Mouse (Mus musculus) thymus, postnatal 25 days (tissue): ENCODE measurements at regions not wholly inside any gene's neighbourhood (a gene's known extent, or its start where the extent isn't known, plus 50 kb on each side); places are given as distances from the start of the nearest gene placed in this dataset.

Experiments
- DNase-seq: peaks from one replicate; pipeline ENCODE4 v3.0.0; 2022

GRCm38 (mm10) chr7:83031101-83031500, 164.0 kb downstream of the Mex3b start:
- DNase-seq = no peak

DNA sequence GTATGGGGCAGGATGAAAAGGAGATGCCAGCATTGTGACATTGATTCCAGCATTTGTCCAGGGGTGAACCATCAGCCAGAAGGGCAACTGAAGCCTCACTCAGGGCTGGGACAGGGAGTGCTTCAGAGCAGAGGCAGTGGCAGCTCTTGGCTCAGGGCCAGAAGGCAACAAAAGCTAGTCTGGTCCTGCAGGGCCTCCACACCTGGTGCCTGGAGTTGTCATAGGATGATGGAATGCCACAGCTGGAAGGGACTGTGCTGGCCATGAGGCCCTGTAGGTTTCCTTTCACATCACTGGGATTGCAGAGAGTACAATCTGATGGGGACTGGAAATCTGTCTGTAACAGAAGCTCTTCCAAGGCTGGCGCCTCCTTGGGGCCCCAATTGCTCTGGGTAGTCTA, 164.9 kb downstream of the Mex3b start:
- DNase-seq = no peak

DNA sequence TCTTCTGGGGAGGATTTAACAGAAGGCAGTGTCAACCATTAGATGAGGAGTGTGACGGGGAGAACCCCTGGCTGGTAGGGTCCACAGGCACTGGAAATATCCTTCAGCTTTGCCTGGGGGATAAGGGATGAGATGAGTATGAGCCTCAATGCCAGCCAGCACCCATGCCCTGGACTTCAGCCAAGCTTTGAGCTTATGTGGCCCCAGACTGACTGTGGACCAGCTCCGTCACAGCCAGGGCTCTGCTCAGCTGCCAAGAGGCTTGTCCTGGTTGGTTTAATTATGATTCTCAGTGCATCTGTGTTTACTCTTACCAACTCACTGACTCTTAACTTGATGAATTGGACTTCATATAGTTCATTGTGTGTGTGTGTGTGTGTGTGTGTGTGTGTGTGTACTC, 165.8 kb downstream of the Mex3b start:
- no peak for DNase-seq

DNA sequence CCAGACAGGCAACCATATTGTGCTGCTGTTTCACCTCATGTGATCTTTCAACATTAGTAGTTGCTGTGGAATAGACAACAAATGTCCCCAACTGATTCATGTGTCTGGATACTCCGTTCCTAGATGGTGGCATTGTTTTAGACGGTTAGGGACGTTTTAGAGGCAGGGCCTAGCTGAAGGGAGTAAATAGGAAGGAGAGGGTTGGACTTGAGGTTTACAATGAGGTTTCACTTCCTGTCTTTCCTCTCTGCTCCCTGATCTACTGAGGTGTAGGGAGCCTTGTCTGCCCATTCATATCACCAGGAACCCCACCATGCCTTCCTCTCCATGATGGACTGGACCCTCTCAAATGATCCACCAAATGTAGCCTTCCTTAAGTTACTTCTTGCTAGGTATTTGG, 168.1 kb downstream of the Mex3b start:
- no peak for DNase-seq

- no peak for DNase-seq
Observed at GRCm38 (mm10) chr7:83036397-83036796, 169.3 kb downstream of the Mex3b start.

DNA sequence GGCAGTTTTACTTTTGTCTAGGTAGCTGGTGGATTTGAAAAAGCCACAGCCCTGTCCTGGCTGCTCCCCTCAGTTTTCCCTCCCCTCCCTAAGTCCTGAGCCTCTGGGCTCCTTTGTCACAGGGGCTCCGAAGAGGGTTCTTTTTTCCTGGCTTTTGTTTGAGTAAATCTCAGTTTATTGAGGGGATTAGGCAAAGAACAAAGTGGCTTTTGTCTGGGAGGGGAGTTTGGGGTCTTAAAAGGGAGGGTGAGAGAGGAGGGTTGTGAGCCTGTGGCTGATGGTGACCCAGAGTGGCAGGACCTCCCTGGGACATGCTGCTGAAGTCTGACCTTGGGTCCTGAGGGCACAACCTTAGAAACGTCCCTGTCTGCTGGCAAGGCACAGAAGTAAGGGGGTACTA, 170.0 kb downstream of the Mex3b start:
- no peak for DNase-seq

GRCm38 (mm10) chr7:83037714-83038113, 170.6 kb downstream of the Mex3b start:
- DNase-seq = no peak

- DNase-seq = no peak
Observed at GRCm38 (mm10) chr7:83043746-83044145, 176.6 kb downstream of the Mex3b start.

- DNase-seq = no peak
Observed at GRCm38 (mm10) chr7:83045266-83045665, 178.1 kb downstream of the Mex3b start.

DNA sequence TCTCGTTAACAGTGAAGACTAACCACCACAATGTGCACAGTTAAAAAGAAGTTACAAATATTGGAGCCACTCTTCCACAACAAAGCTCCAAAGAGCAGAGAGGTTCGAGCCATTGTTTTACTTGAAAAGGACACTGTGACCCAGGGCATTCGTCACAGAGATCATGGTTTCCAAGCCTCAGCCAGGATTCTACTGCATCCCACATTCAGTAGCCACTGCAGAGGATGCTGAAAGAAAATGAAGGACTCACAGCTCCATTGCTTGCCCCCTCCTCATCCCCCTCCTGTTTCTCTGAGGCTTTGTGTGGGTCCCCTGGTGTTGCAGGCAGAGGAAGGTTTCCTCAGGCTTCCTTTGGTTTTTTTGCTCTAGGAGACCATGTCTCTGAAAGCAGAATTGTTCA, 182.9 kb downstream of the Mex3b start:
- no peak for DNase-seq

GRCm38 (mm10) chr7:83050833-83051497, 183.8 kb downstream of the Mex3b start:
- no peak for DNase-seq

- DNase-seq = no peak
Observed at GRCm38 (mm10) chr7:83056101-83056935, 189.2 kb downstream of the Mex3b start.

DNA sequence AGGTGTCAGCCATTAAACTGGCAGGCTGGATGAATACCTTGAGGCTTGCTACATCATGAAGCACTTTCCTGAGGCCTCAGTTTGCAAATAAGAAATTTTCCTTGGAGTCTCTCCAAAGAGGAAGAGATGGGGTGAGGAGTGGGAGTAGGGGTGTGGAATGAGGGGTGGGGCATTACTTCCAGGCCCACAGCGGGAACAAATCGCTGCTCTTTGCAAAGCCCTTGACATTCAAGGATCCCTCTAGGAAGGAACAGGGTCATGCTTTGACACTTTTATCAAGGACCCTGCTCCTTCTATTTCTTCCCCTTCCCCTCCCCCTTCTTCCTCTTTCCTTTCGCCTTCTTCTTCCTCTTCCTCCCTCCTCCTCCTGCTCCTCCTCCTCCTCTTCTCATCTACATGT, 193.2 kb downstream of the Mex3b start:
- no peak for DNase-seq

GRCm38 (mm10) chr7:83060733-83061132, 193.6 kb downstream of the Mex3b start:
- DNase-seq = no peak

- no peak for DNase-seq
Observed at GRCm38 (mm10) chr7:83061197-83061893, 194.2 kb downstream of the Mex3b start.

- no peak for DNase-seq
Observed at GRCm38 (mm10) chr7:83061894-83062477, 194.9 kb downstream of the Mex3b start.

- no peak for DNase-seq
Observed at GRCm38 (mm10) chr7:83063559-83063958, 196.4 kb downstream of the Mex3b start.

- DNase-seq = no peak
Observed at GRCm38 (mm10) chr7:83065341-83065740, 198.2 kb downstream of the Mex3b start.

DNA sequence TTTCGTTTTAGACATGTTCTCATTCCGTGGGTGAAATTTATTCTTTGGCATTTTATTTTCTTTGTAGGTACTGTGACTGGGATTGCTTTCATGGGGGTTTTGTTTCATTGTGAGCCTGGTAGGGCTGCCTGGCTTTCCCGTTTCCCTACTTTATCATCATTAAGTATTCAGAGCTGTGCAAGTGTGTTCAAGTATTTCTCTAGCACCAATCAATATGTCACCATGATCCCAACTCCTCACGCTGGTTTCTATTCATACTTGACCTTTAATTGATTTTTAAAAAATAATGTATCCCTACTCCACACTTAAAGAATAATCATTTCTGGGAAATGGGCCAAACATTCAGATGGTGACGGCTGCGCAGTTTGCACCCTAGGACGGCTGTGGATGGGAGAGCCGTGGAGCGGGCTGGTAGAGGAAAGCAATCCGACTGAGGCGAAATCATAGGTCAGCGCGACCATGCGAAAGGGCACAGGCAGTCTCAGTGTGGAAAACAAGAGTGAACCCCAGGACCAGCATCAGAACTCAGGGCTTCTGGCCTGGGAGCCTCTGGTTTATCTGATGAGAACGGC, 207.4 kb downstream of the Mex3b start:
- no peak for DNase-seq

GRCm38 (mm10) chr7:83075159-83075952, 208.2 kb downstream of the Mex3b start:
- DNase-seq = no peak

- DNase-seq = no peak
Observed at GRCm38 (mm10) chr7:83077035-83077918, 210.1 kb downstream of the Mex3b start.
